Mouse (Mus musculus) C2C12 (cell line): ENCODE data around the gene Hist3h2a. TPM values are rescaled to one million over a fixed set of nuclear protein-coding genes. Genes with fewer than 3 reads are reported as not detected.

Experiments used
- H3K27me3 ChIP-seq: one replicate; pipeline ENCODE4 v1.6.1; 2011; ENCODE audit not compliant: control insufficient read depth, insufficient read depth, insufficient read length
- H3K36me3 ChIP-seq: one replicate; pipeline ENCODE4 v1.6.1; 2011; ENCODE audit not compliant: control insufficient read depth, insufficient read depth
- H3K4me3 ChIP-seq: one replicate; pipeline ENCODE4 v1.5.1; 2011; ENCODE audit warnings: mild to moderate bottlenecking, control low read depth; ENCODE audit not compliant: poor library complexity, insufficient read depth, severe bottlenecking
- H3K79me2 ChIP-seq: one replicate; pipeline ENCODE4 v1.6.1; 2011; ENCODE audit not compliant: control insufficient read depth, insufficient read depth
- H3K79me3 ChIP-seq: one replicate; pipeline ENCODE4 v1.6.1; 2011; ENCODE audit warnings: low read depth, control low read depth
- H3ac ChIP-seq: one replicate; pipeline ENCODE3; 2011; ENCODE audit warnings: low read depth; ENCODE audit not compliant: control insufficient read depth, insufficient read length
- CEBPB ChIP-seq: IDR thresholded peaks from one replicate; pipeline ENCODE4 v1.6.1; 2011; ENCODE audit warnings: low read depth, mild to moderate bottlenecking, control low read depth, moderate library complexity
- CTCF ChIP-seq: IDR thresholded peaks from one replicate; pipeline ENCODE4 v1.5.1; 2011; ENCODE audit not compliant: control insufficient read depth, insufficient read depth, insufficient read length
- FOSL1 ChIP-seq: IDR thresholded peaks from one replicate; pipeline ENCODE4 v1.8.0; 2011; ENCODE audit warnings: mild to moderate bottlenecking, low read length; ENCODE audit not compliant: poor library complexity, insufficient read depth, severe bottlenecking
- MAX ChIP-seq: IDR thresholded peaks from one replicate; pipeline ENCODE4 v1.6.1; 2011; ENCODE audit warnings: mild to moderate bottlenecking, control low read depth
- MYOD1 ChIP-seq: IDR thresholded peaks from one replicate; pipeline ENCODE4 v1.6.1; 2011; ENCODE audit warnings: low read depth; ENCODE audit not compliant: control insufficient read depth, insufficient read length
- MYOG ChIP-seq: IDR thresholded peaks from one replicate; pipeline ENCODE4 v1.6.1; 2011; ENCODE audit not compliant: control insufficient read depth, insufficient read length; ENCODE audit errors: extremely low read depth
- USF1 ChIP-seq: IDR thresholded peaks from one replicate; pipeline ENCODE4 v1.6.1; 2011; ENCODE audit warnings: low read depth, mild to moderate bottlenecking, control low read depth, moderate library complexity
- polyA plus RNA-seq: library from polyadenylated mRNA; unstranded; fragments of >200 nt; fragmentation: generic; extraction: Trizol; gene quantifications from one replicate; pipeline ENCODE4 v1.2.1, GENCODE M21; 2012; ENCODE audit warnings: missing spikeins

The Hist3h2a gene
- polyA plus RNA-seq, 1 experiment = 11.4 TPM

GRCm38 (mm10) chr11:58977150-58977549, 22.7 kb downstream of the Hist3h2a start:
- Histone ChIP-seq H3K4me3 (peak overlapping the region; percentile 57), H3K36me3 (peaks cover 5% of the 10 kb centered on the region), H3K27me3 (no peaks in the 10 kb centered on the region), H3K79me3 (peaks cover 49% of the 10 kb centered on the region), H3K79me2 (peaks cover 88% of the 10 kb centered on the region), H3ac (peak overlapping the region; percentile 94)
- TF ChIP-seq MYOG (no peak), MAX (no peak)

GRCm38 (mm10) chr11:58977607-58978026, 23.1 kb downstream of the Hist3h2a start:
- TF ChIP-seq FOSL1 = no peak
- TF ChIP-seq MAX = no peak
- TF ChIP-seq CTCF = no peak
- no peak for TF ChIP-seq CEBPB
- no peak for TF ChIP-seq USF1
- TF ChIP-seq MYOG = no peak
- TF ChIP-seq MYOD1 = no peak
- H3K27me3 ChIP-seq = no peaks in the 10 kb centered on the region
- H3K79me2 ChIP-seq = peaks cover 88% of the 10 kb centered on the region
- H3K4me3 ChIP-seq = peak overlapping the region; percentile 57
- H3K79me3 ChIP-seq = peaks cover 49% of the 10 kb centered on the region
- peaks cover 7% of the 10 kb centered on the region for H3K36me3 ChIP-seq
- peak overlapping the region; percentile 94 for H3ac ChIP-seq

GRCm38 (mm10) chr11:58978027-58978705, 23.7 kb downstream of the Hist3h2a start, which contains the start of gene Trim11:
TSS of gene Trim11 (plus strand) at chr11:58978093.
- H3K36me3 ChIP-seq = peaks cover 12% of the 10 kb centered on the region

GRCm38 (mm10) chr11:58978706-58979030, 24.2 kb downstream of the Hist3h2a start:
- H3K36me3 ChIP-seq = peaks cover 14% of the 10 kb centered on the region

More at GRCm38 (mm10) chr11:58978027-58978705, 23.7 kb downstream of the Hist3h2a start, which contains the start of gene Trim11:
- H3K27me3 ChIP-seq = no peaks in the 10 kb centered on the region
- H3K79me2 ChIP-seq = peaks cover 88% of the 10 kb centered on the region
- peak within 1 kb of the TSS; percentile 57 for H3K4me3 ChIP-seq
- H3ac ChIP-seq = peak within 1 kb of the TSS; percentile 94
- H3K79me3 ChIP-seq = peaks cover 49% of the 10 kb centered on the region
- TF ChIP-seq MYOD1 (no peak), CEBPB (no peak), MAX (no peak), MYOG (no peak), FOSL1 (no peak), USF1 (no peak), CTCF (no peak)

GRCm38 (mm10) chr11:58979183-58979582, 24.7 kb downstream of the Hist3h2a start:
- peaks cover 18% of the 10 kb centered on the region for H3K36me3 ChIP-seq

More at GRCm38 (mm10) chr11:58978706-58979030, 24.2 kb downstream of the Hist3h2a start:
- Histone ChIP-seq H3ac (peak overlapping the region; percentile 80), H3K27me3 (no peaks in the 10 kb centered on the region), H3K79me2 (peaks cover 84% of the 10 kb centered on the region), H3K79me3 (peaks cover 50% of the 10 kb centered on the region), H3K4me3 (peak overlapping the region; percentile 57)
- TF ChIP-seq CTCF = no peak
- TF ChIP-seq MAX = no peak
- TF ChIP-seq CEBPB = no peak
- no peak for TF ChIP-seq MYOG
- no peak for TF ChIP-seq FOSL1
- TF ChIP-seq MYOD1 = no peak
- TF ChIP-seq USF1 = no peak

GRCm38 (mm10) chr11:58979661-58980060, 25.2 kb downstream of the Hist3h2a start:
- H3K36me3 ChIP-seq = peaks cover 20% of the 10 kb centered on the region
- H3K4me3 ChIP-seq = peak overlapping the region; percentile 57
- H3K79me2 ChIP-seq = peaks cover 74% of the 10 kb centered on the region
- H3K27me3 ChIP-seq = no peaks in the 10 kb centered on the region
- H3K79me3 ChIP-seq = peaks cover 43% of the 10 kb centered on the region
- TF ChIP-seq CEBPB (no peak), MYOD1 (no peak), MAX (no peak), MYOG (no peak), FOSL1 (no peak), CTCF (no peak), USF1 (no peak)
- peak overlapping the region; percentile 74 for H3ac ChIP-seq

More at GRCm38 (mm10) chr11:58979183-58979582, 24.7 kb downstream of the Hist3h2a start:
- TF ChIP-seq CEBPB (peak; percentile 66), MAX (no peak)
- peak overlapping the region; percentile 57 for H3K4me3 ChIP-seq
- H3K27me3 ChIP-seq = no peaks in the 10 kb centered on the region
- peaks cover 79% of the 10 kb centered on the region for H3K79me2 ChIP-seq
- peak overlapping the region; percentile 80 for H3ac ChIP-seq
- peaks cover 47% of the 10 kb centered on the region for H3K79me3 ChIP-seq
